Mouse (Mus musculus) heart, postnatal 14 days (tissue): Measurements from ENCODE around the gene Cald1. TPM values are rescaled to one million over a fixed set of nuclear protein-coding genes. Genes with fewer than 3 reads are reported as not detected.

Source experiments
- DNase-seq, 2 experiments: peaks; one replicate each; pipeline ENCODE4 v3.0.0; 2021 to 2022
- intact Hi-C: fragments of 180-260 bp; cut with DNase I; formaldehyde crosslinking; loops from one replicate; pipeline ENCODE4 v1.15.1; 2025
- total RNA-seq, 2 experiments: library from RNA; stranded (reverse); gene quantifications; 2 replicates each; pipeline ENCODE4 v1.2.3; 2021

Cald1 gene
- total RNA-seq, 2 experiments from 2014 or later: 56.0 to 59.6 TPM

DNA sequence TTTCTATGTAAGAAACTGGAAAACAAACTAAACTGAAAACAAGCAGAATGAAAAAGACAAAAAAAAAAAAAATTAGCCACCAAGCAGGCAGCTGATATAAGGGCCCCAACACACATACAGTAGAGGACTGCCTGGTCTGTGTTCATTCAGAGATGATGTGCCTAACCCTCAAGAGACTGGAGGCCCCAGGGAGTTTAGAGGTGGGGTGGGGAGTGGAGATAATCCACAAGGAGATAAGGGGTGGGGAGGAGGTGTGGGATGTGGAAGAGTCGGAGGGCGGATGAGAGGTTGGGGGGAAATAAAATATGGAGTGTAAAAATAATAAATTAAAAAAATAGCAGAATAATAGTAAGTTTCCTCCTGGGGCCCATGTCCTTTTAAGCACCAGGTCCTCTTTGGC lies 207.3 kb downstream of the Cald1 start:
- intact Hi-C loops: no loop called here
- DNase-seq: no peak

DNA sequence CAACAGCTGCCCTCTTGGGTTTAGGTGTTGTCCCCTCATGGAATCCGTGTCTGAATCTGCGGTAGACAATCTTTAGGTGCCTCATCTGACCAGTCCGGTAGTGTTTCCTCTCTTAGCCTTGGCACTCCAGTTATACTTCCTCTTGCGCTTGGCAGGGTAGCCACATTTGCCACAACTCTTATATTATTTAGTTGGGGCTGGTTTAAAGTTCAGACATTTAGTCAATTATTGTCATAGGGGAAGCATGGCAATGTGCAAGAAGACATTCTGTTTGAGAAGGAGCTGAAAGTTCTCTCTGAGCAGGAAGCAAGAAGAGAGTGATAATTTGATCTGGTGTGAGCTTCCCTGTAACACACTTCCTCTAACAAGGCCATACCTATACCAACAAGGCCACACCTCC lies 212.4 kb downstream of the Cald1 start:
- no peak for DNase-seq
- intact Hi-C loops: no loop called here

DNA sequence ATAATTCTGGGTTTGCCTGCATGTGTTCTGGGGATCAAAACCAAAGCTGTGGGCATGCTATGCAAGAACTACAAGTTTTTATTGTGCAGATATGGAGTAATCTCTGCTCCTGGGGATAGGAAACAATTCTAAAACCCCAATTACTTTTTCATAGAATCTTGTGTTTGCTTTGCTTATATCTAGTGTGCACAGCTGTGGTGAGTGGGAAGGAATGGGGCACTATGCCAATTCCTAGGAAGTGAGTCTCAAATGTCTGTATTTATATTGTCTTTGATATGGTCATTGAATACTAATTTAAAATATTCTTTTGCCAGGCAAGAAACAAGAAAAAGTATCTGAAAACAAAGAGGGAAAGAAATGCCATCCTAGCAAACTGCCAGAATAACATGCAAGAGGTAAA lies 226.1 kb downstream of the Cald1 start:
- DNase-seq: no peak
- intact Hi-C loops: no loop called here

Other genes starting within 250 kb of the Cald1 start
- gene Akr1b8, start 244.4 kb upstream of the Cald1 start, total RNA-seq: 1 to 10 TPM; 4.2 to 4.4 TPM
- gene Akr1b10, start 214.3 kb upstream of the Cald1 start, total RNA-seq: 10 to 100 TPM; 63.4 to 70.7 TPM
- not detected for gene Akr1b7, start 186.2 kb upstream of the Cald1 start, total RNA-seq
- 100 to 1,000 TPM; 122 to 139 TPM for gene Bpgm, start 122.3 kb upstream of the Cald1 start, total RNA-seq
- gene Agbl3, start 181.9 kb downstream of the Cald1 start, total RNA-seq: 1 to 10 TPM; 4.6 to 5.9 TPM